Mouse (Mus musculus) neural tube, embryonic 11.5 days (tissue): ENCODE measurements around the gene Olfr248. TPM values are rescaled to one million over a fixed set of nuclear protein-coding genes. Genes with fewer than 3 reads are reported as not detected.
"Not testable (repeated sequence)": the region's sequence is repeated elsewhere in the genome, so short reads cannot be mapped to it uniquely, and the experiment has no call there.

Source experiments
- ATAC-seq: fragments of 200-750 bp; cut with Nextera tagmentation; 2 replicates; pipeline ENCODE4 v1.8.0; 2017; ENCODE audit warnings: moderate number of reproducible peaks, mild to moderate bottlenecking, moderate TSS enrichment, moderate library complexity; ENCODE audit not compliant: insufficient read depth, low FRiP score, low TSS enrichment
- DNase-seq: peaks from one replicate; pipeline ENCODE4 v3.0.0-alpha.2; 2015; ENCODE audit warnings: low spot score
- H3K27ac ChIP-seq: fragments of 300-500 bp; sonication (generic); 2 replicates; pipeline ENCODE4 v1.5.1; 2014; ENCODE audit warnings: low read depth, mild to moderate bottlenecking, low read length
- H3K27me3 ChIP-seq: fragments of 300-500 bp; sonication (generic); 2 replicates; pipeline ENCODE4 v1.6.1; 2014; ENCODE audit warnings: mild to moderate bottlenecking, low read length, mixed read lengths; ENCODE audit not compliant: control insufficient read depth, insufficient read depth
- H3K36me3 ChIP-seq: fragments of 300-500 bp; sonication (generic); 2 replicates; pipeline ENCODE4 v1.6.1; 2014; ENCODE audit warnings: mild to moderate bottlenecking, low read length, moderate library complexity, mixed read lengths; ENCODE audit not compliant: control insufficient read depth, insufficient read depth
- H3K4me1 ChIP-seq: fragments of 300-500 bp; sonication (generic); 2 replicates; pipeline ENCODE4 v1.6.1; 2014; ENCODE audit warnings: low read length, mixed read lengths; ENCODE audit not compliant: control insufficient read depth, insufficient read depth
- H3K4me2 ChIP-seq: fragments of 300-500 bp; sonication (generic); 2 replicates; pipeline ENCODE4 v1.6.1; 2014; ENCODE audit warnings: low read depth, mild to moderate bottlenecking, moderate library complexity
- H3K4me3 ChIP-seq: fragments of 300-500 bp; sonication (generic); 2 replicates; pipeline ENCODE4 v1.5.1; 2014; ENCODE audit warnings: low read depth, low read length
- H3K9ac ChIP-seq: fragments of 300-500 bp; sonication (generic); 2 replicates; pipeline ENCODE4 v1.6.1; 2014; ENCODE audit warnings: mild to moderate bottlenecking, low read length
- H3K9me3 ChIP-seq: fragments of 300-500 bp; sonication (generic); 2 replicates; pipeline ENCODE4 v1.6.1; 2016; ENCODE audit warnings: low read length; ENCODE audit not compliant: control insufficient read depth
- WGBS: fragments of 180-500 bp; shearing (Covaris S2); extraction: QIAGEN DNeasy Blood & Tissue Kit; methylation state at CpG from one replicate; pipeline ENCODE4 v1.1.7; 2014; 5-methylcytosine and 5-hydroxymethylcytosine counted together
- polyA plus RNA-seq: library from polyadenylated mRNA; unstranded; fragments of >200 nt; fragmentation: Nextera tagmentation; extraction: Ambion mirVana; gene quantifications from 2 replicates; pipeline ENCODE4 v1.2.1, GENCODE M21; 2014

Gene Olfr248
- not detected in 2 replicates for polyA plus RNA-seq

GRCm38 (mm10) chr1:174390746-174391145 is at the start of gene Olfr248:
TSS of gene Olfr248 (plus strand) at chr1:174391046.
- Histone ChIP-seq H3K4me1 (no peaks in the 10 kb centered on the region), H3K4me2 (no peak within 1 kb of the TSS), H3K27ac (no peak within 1 kb of the TSS), H3K36me3 (no peaks in the 10 kb centered on the region), H3K27me3 (no peaks in the 10 kb centered on the region), H3K9ac (no peak within 1 kb of the TSS), H3K9me3 (no peaks in the 10 kb centered on the region), H3K4me3 (no peak within 1 kb of the TSS)
- ATAC-seq: no peak
- WGBS: 95% methylated on average over 2 of the region's 2 CpGs
- DNase-seq: no peak

GRCm38 (mm10) chr1:174353636-174354035 is 37.2 kb upstream of the Olfr248 start:
- H3K27ac ChIP-seq, H3K9ac ChIP-seq, DNase-seq, H3K36me3 ChIP-seq, H3K4me1 ChIP-seq, H3K4me3 ChIP-seq, H3K27me3 ChIP-seq, H3K9me3 ChIP-seq, H3K4me2 ChIP-seq, ATAC-seq: not testable (repeated sequence)
- WGBS: 77% methylated on average over 1 of the region's 1 CpGs

GRCm38 (mm10) chr1:174354640-174355039 is 36.2 kb upstream of the Olfr248 start:
- ATAC-seq (no peak), DNase-seq (no peak)
- no peaks in the 10 kb centered on the region for H3K36me3 ChIP-seq
- H3K4me1 ChIP-seq: no peaks in the 10 kb centered on the region
- no peak overlapping the region for H3K4me2 ChIP-seq
- no peak overlapping the region for H3K9ac ChIP-seq
- 83% methylated on average over 5 of the region's 5 CpGs for WGBS
- H3K4me3 ChIP-seq: no peak overlapping the region
- no peak overlapping the region for H3K27ac ChIP-seq
- no peaks in the 10 kb centered on the region for H3K27me3 ChIP-seq
- no peaks in the 10 kb centered on the region for H3K9me3 ChIP-seq

- Histone ChIP-seq H3K4me2 (no peak within 1 kb of the TSS), H3K4me1 (no peaks in the 10 kb centered on the region), H3K9ac (no peak within 1 kb of the TSS), H3K36me3 (no peaks in the 10 kb centered on the region), H3K27me3 (no peaks in the 10 kb centered on the region), H3K4me3 (no peak within 1 kb of the TSS), H3K27ac (no peak within 1 kb of the TSS), H3K9me3 (no peaks in the 10 kb centered on the region)
- WGBS: 86% methylated on average over 2 of the region's 2 CpGs
- DNase-seq: no peak
- no peak for ATAC-seq
These were observed 25.9 kb upstream of the Olfr248 start, which contains the start of gene Olfr417 for GRCm38 (mm10) chr1:174364882-174365451. TSS of gene Olfr417 (plus strand) at chr1:174365122.

- Histone ChIP-seq H3K27me3 (no peaks in the 10 kb centered on the region), H3K9ac (no peak overlapping the region), H3K4me2 (no peak overlapping the region), H3K4me3 (no peak overlapping the region), H3K27ac (no peak overlapping the region), H3K36me3 (no peaks in the 10 kb centered on the region), H3K9me3 (no peaks in the 10 kb centered on the region), H3K4me1 (no peaks in the 10 kb centered on the region)
- WGBS: 90% methylated on average over 3 of the region's 3 CpGs
- DNase-seq (no peak), ATAC-seq (no peak)
These were observed 17.0 kb upstream of the Olfr248 start for GRCm38 (mm10) chr1:174373799-174374198.

GRCm38 (mm10) chr1:174422959-174423358 is 32.1 kb downstream of the Olfr248 start:
- 86% methylated on average over 4 of the region's 4 CpGs for WGBS
- H3K9me3 ChIP-seq: no peaks in the 10 kb centered on the region
- H3K27me3 ChIP-seq: no peaks in the 10 kb centered on the region
- H3K27ac ChIP-seq: no peak overlapping the region
- no peaks in the 10 kb centered on the region for H3K4me1 ChIP-seq
- DNase-seq (no peak), ATAC-seq (no peak)
- H3K36me3 ChIP-seq: no peaks in the 10 kb centered on the region
- no peak overlapping the region for H3K4me3 ChIP-seq
- no peak overlapping the region for H3K4me2 ChIP-seq
- no peak overlapping the region for H3K9ac ChIP-seq

GRCm38 (mm10) chr1:174423764-174424163 is 32.9 kb downstream of the Olfr248 start, which contains the start of gene Olfr414:
TSS of gene Olfr414 (plus strand) at chr1:174424064.
- ATAC-seq (no peak), DNase-seq (no peak)
- Histone ChIP-seq H3K27ac (no peak within 1 kb of the TSS), H3K9ac (no peak within 1 kb of the TSS), H3K27me3 (no peaks in the 10 kb centered on the region), H3K4me1 (no peaks in the 10 kb centered on the region), H3K4me3 (no peak within 1 kb of the TSS), H3K4me2 (no peak within 1 kb of the TSS), H3K9me3 (no peaks in the 10 kb centered on the region), H3K36me3 (no peaks in the 10 kb centered on the region)
- 74% methylated on average over 1 of the region's 1 CpGs for WGBS

- no peak overlapping the region for H3K4me2 ChIP-seq
- H3K27me3 ChIP-seq: no peaks in the 10 kb centered on the region
- H3K9ac ChIP-seq: no peak overlapping the region
- 61% methylated on average over 3 of the region's 3 CpGs for WGBS
- H3K27ac ChIP-seq: no peak overlapping the region
- no peaks in the 10 kb centered on the region for H3K36me3 ChIP-seq
- ATAC-seq (no peak), DNase-seq (no peak)
- no peaks in the 10 kb centered on the region for H3K9me3 ChIP-seq
- no peaks in the 10 kb centered on the region for H3K4me1 ChIP-seq
- H3K4me3 ChIP-seq: no peak overlapping the region
These were observed 35.5 kb downstream of the Olfr248 start for GRCm38 (mm10) chr1:174426180-174426986.

- DNase-seq (no peak), ATAC-seq (no peak)
- WGBS: 92% methylated on average over 1 of the region's 1 CpGs
- H3K4me2 ChIP-seq: no peak overlapping the region
- no peaks in the 10 kb centered on the region for H3K27me3 ChIP-seq
- no peaks in the 10 kb centered on the region for H3K9me3 ChIP-seq
- H3K9ac ChIP-seq: no peak overlapping the region
- H3K36me3 ChIP-seq: no peaks in the 10 kb centered on the region
- no peaks in the 10 kb centered on the region for H3K4me1 ChIP-seq
- H3K27ac ChIP-seq: no peak overlapping the region
- no peak overlapping the region for H3K4me3 ChIP-seq
These were observed 36.6 kb downstream of the Olfr248 start for GRCm38 (mm10) chr1:174427402-174427801.
